Comparison of ENCODE assay signal across 27 mouse cellular contexts in the genomic region with DNA sequence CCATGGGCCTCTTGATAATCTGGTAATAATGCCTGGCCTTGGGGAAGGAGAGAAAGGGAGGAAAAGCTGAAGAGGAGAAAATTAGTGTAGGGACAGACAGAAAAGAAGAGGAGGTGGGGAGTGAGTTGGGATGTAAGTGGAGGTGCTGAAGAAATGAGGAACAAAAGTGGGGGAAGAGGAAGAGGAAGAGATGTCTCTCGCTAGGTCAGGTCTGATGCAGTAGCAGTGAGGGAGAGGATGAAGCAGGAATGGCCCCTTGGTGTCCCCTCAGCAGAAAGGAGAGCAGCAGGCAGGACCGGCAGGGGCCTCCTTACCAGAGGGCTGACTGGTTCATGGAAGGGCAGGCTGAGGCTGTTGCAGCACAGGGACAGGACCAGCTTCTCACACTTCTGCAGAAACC. TPM values are rescaled to one million over a fixed set of nuclear protein-coding genes. Genes with fewer than 3 reads are reported as not detected.
"Had no signal": no experiment of that assay in that cellular context is flagged by ENCODE, and none has a peak within 500 bp of the region (broad histone marks: within the 10 kb centered on the region; RNA-seq: fewer than 3 reads in every experiment).

No protein-coding gene starts in this region.

- H3K4me1 ChIP-seq: hindbrain, embryonic 13.5 days; hindbrain, embryonic 15.5 days; kidney, embryonic 15.5 days; liver, embryonic 12.5 days had no signal

- H3K4me3 ChIP-seq: heart, embryonic 10.5 days; heart, embryonic 12.5 days; hindbrain, embryonic 10.5 days; hindbrain, embryonic 13.5 days; hindbrain, embryonic 15.5 days; kidney, embryonic 15.5 days; limb, embryonic 12.5 days; liver, embryonic 12.5 days had no signal

- H3K9ac ChIP-seq: heart, embryonic 12.5 days; hindbrain, embryonic 13.5 days; hindbrain, embryonic 15.5 days; kidney, embryonic 15.5 days; limb, embryonic 12.5 days; liver, embryonic 12.5 days; liver, embryonic 14.5 days had no signal

- H3K4me2 ChIP-seq: heart, embryonic 12.5 days; hindbrain, embryonic 13.5 days; hindbrain, embryonic 15.5 days; kidney, embryonic 15.5 days; limb, embryonic 12.5 days; liver, embryonic 12.5 days had no signal

- H3K27ac ChIP-seq: heart, embryonic 10.5 days; hindbrain, embryonic 10.5 days; hindbrain, embryonic 13.5 days; hindbrain, embryonic 15.5 days; hindbrain, postnatal 0 days; kidney, embryonic 15.5 days; kidney, postnatal 0 days; limb, embryonic 12.5 days; liver, embryonic 12.5 days; liver, embryonic 14.5 days had no signal

- H3K27me3 ChIP-seq: heart, embryonic 12.5 days; hindbrain, embryonic 13.5 days; hindbrain, embryonic 15.5 days; limb, embryonic 12.5 days; liver, embryonic 12.5 days had no signal

- H3K9me3 ChIP-seq: heart, embryonic 10.5 days; heart, embryonic 12.5 days; hindbrain, embryonic 10.5 days; hindbrain, embryonic 13.5 days; hindbrain, embryonic 15.5 days; kidney, embryonic 15.5 days; limb, embryonic 12.5 days; liver, embryonic 12.5 days had no signal

- ATAC-seq: hindbrain, postnatal 0 days; intestine, embryonic 16.5 days; liver, embryonic 12.5 days had no signal

- DNase-seq: gastrocnemius, postnatal 14 days; gastrocnemius, postnatal 36 days; heart, adult 18-20 months; heart, postnatal 10 days; heart, postnatal 4 days; kidney, adult 11 months; kidney, adult 2 months; kidney, adult 9 months; kidney, postnatal 14 days; kidney, postnatal 36 days; layer of hippocampus, postnatal 36 days; left cerebral cortex, postnatal 4 days; liver had no signal

- H3K36me3 ChIP-seq: heart, embryonic 10.5 days; heart, embryonic 12.5 days; hindbrain, embryonic 10.5 days; hindbrain, embryonic 13.5 days; hindbrain, embryonic 15.5 days; kidney, embryonic 15.5 days; limb, embryonic 12.5 days; liver, embryonic 12.5 days had no signal

RNA-seq across cellular contexts. Expression of gene Stk33, which starts 16.9 kb away (rescaled TPM):
- total RNA-seq: gastrocnemius, postnatal 14 days; gastrocnemius, postnatal 36 days; heart, postnatal 10 days; heart, postnatal 25 days; heart, postnatal 4 days had no signal
- polyA plus RNA-seq: large intestine, adult 2 months; liver, embryonic 12.5 days; liver, embryonic 14.5 days had no signal

RNA-seq across cellular contexts. Expression of gene Trim66, which starts 52.2 kb away (rescaled TPM):
- polyA plus RNA-seq: heart, embryonic 12.5 days; kidney, embryonic 15.5 days had no signal
